Mouse (Mus musculus) spleen, adult 2 months (tissue): ENCODE measurements around the gene Bzw2.

Experiments
- CTCF ChIP-seq: fragments of 200-500 bp; IDR thresholded peaks from 2 replicates; pipeline ENCODE4 v1.5.1; 2011; ENCODE audit warnings: mild to moderate bottlenecking, inconsistent platforms; ENCODE audit not compliant: insufficient read depth, insufficient read length, insufficient replicate concordance; ENCODE audit errors: extremely low read depth
- POLR2A ChIP-seq: fragments of 200-500 bp; IDR thresholded peaks from 2 replicates; pipeline ENCODE4 v1.6.1; 2011; ENCODE audit warnings: low read depth, low read length, inconsistent platforms

- TF ChIP-seq POLR2A = no peak
- no peak for TF ChIP-seq CTCF
These were observed 19.3 kb upstream of the Bzw2 start for GRCm38 (mm10) chr12:36177227-36177626.
